Mouse (Mus musculus): ENCODE data around the gene Cep112. TPM values are rescaled to one million over a fixed set of nuclear protein-coding genes. Genes with fewer than 3 reads are reported as not detected.

Gene Cep112
- polyA plus RNA-seq, 1 experiment, result not detected

DNA sequence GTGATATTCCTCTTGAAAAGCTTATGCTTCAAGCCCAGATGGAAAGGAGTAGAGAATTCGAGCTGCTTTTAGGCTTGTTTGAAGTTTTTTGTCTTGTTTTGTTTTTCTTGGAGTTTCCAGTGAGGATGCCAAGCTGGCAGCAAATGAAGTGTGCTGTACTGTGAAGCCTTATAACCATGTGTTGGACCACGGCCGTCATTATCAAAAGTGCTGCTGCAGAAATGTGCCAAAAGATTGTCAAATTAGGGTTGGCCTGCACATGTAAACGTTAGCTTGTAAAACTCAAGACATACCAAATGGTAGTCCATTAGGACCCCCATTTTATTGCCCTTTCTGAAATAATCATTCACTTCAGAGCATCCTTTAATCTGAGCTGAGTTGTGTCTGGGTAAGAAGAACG is 137.1 kb downstream of the Cep112 start:
- Histone ChIP-seq H3K36me3 (replicated peaks; ENCODE audit: low read length) (no peaks in the 10 kb centered on the region), H3K4me1 (no peaks in the 10 kb centered on the region), H3K9me3 (no peaks in the 10 kb centered on the region), H3K27me3 (replicated peaks) (peaks cover 1% of the 10 kb centered on the region), H3K4me3 (replicated peaks) (no peak overlapping the region)
- no peak for TF ChIP-seq FLI1 (IDR thresholded peaks at IDR 0.05; ENCODE audit: low read length)
- no peak for TF ChIP-seq GATA1 (IDR thresholded peaks at IDR 0.05; ENCODE audit: borderline replicate concordance, low read length)

DNA sequence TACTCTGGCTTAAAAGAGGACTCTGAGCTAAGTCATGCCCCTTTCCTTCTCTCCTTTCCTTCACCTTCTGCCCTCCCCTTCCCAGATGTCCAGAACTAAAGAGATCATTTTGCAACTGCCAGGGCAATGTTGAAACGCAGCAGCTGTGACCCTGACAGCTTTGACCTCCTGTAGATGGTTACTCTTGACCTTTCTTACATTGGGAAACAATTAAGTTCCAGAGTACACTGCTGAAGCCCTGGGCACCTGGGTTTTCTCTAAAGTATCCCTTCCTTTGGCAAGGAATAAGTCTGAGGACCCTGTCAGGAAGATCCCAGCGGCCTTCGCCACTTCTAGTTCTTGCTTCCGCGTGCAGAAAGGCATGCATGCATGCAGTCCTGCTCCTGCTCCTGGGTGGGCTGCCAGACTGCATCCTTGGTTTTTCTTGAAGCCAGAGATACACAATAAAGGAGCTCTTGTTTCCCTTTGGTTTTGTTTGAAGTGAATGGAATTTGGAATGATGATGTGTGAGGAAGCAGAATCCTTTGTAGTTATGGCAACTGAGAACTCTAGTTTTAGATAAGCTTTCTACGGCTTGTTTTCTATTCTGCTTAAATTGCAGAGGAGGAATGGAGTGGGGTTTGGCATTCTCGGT is 161.7 kb downstream of the Cep112 start:
- Histone ChIP-seq H3K4me1 (no peaks in the 10 kb centered on the region), H3K27me3 (replicated peaks) (peaks cover 2% of the 10 kb centered on the region), H3K4me3 (replicated peaks) (no peak overlapping the region), H3K9me3 (no peaks in the 10 kb centered on the region), H3K36me3 (replicated peaks; ENCODE audit: low read length) (no peaks in the 10 kb centered on the region)
- TF ChIP-seq GATA1 (IDR thresholded peaks at IDR 0.05; ENCODE audit: borderline replicate concordance, low read length) (no peak), FLI1 (IDR thresholded peaks at IDR 0.05; ENCODE audit: low read length) (no peak)

DNA sequence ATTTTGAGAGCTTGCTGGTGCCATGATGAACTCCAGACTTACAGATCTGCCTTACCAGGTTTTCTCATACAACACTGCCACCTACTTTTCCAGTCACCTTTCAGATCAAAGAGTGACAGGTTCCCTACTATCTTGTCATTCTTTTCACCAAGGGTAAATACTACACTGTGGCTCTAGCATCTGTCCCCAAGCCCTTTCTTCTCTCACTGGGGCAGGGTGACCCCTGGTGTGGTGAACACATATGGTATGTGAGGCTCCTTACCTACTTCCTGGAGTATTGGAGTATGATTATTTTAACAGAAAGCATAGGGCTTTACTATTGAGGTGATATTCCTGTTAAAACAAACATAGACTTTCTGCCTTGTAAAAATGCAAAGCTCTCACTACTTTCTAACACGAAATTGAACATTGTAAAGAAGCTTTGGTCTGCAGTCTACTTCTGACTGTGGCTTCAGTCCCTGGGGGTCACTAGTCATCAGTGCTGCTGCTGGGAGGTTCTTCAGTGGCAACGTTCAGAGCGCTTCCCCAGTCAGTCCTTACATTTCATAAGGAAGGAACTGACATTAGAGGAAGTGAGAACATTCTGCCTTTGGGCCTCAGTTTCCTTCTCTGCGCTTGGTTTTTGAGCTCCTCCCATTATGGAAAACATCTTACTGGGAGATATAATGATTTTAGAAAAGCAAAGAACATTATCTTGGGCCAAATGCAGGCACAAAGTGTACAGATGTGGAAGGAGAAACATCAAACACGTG is 168.4 kb downstream of the Cep112 start:
- Histone ChIP-seq H3K4me3 (replicated peaks) (no peak overlapping the region), H3K36me3 (replicated peaks; ENCODE audit: low read length) (no peaks in the 10 kb centered on the region), H3K4me1 (no peaks in the 10 kb centered on the region), H3K9me3 (no peaks in the 10 kb centered on the region), H3K27me3 (replicated peaks) (no peaks in the 10 kb centered on the region)
- TF ChIP-seq GATA1 (IDR thresholded peaks at IDR 0.05; ENCODE audit: borderline replicate concordance, low read length) (no peak), FLI1 (IDR thresholded peaks at IDR 0.05; ENCODE audit: low read length) (no peak)

DNA sequence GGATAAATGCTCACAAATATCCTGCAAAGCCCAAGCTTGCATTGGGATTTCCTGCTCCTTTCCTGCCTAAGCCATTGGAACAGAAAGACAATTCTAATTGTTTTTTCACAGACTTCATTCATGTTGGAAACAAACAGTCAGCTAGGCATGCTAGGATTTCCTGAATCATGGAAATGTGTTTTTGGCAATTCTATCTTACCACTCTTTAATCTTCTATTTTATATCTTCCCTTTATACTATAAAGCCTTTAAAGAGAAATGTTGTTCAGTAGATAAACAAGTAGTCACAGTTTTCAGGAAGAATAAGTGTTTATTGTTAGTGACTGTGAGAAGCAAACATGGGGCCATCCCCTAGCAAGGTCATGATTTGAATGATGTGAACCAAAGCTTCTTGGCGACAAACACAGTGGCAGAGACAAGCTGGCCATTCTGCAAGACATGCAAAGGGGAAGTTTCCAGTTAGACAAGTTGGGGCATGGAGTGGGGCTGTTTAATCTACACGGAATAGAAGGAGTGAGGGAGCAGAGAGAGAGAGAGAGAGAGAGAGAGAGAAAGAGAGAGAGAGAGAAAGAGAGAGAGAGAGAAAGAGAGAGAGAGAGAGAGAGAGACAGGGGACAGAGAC is 169.1 kb downstream of the Cep112 start:
- H3K9me3 ChIP-seq, result no peaks in the 10 kb centered on the region
- H3K4me1 ChIP-seq, result no peaks in the 10 kb centered on the region
- H3K4me3 ChIP-seq (replicated peaks), result no peak overlapping the region
- TF ChIP-seq FLI1 (IDR thresholded peaks at IDR 0.05; ENCODE audit: low read length) (no peak), GATA1 (IDR thresholded peaks at IDR 0.05; ENCODE audit: borderline replicate concordance, low read length) (no peak)
- no peaks in the 10 kb centered on the region for H3K27me3 ChIP-seq (replicated peaks)
- H3K36me3 ChIP-seq (replicated peaks; ENCODE audit: low read length), result no peaks in the 10 kb centered on the region

DNA sequence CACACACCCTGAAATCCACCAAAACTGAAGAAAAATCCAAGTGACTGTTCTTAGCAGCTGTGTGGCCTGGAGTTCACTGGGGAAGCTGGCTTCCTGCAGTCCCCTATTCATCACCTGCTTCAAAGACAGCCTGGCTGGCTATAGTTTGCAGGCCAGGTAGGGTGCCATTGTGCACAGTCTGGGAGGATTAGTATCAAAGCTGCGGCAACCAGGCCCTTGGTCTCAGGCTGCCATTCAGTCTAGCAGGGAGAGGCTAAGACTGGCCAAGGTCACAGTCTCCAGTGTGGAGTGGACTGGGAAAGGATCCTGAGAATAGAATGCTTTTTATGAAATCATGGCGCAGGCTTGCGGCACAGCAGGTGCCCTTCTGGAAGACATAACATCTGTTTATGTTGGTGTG is 180.3 kb downstream of the Cep112 start:
- H3K4me1 ChIP-seq, result no peaks in the 10 kb centered on the region
- no peak for TF ChIP-seq GATA1 (IDR thresholded peaks at IDR 0.05; ENCODE audit: borderline replicate concordance, low read length)
- no peak for TF ChIP-seq FLI1 (IDR thresholded peaks at IDR 0.05; ENCODE audit: low read length)
- H3K4me3 ChIP-seq (replicated peaks), result no peak overlapping the region
- H3K36me3 ChIP-seq (replicated peaks; ENCODE audit: low read length), result no peaks in the 10 kb centered on the region
- no peaks in the 10 kb centered on the region for H3K27me3 ChIP-seq (replicated peaks)
- no peaks in the 10 kb centered on the region for H3K9me3 ChIP-seq

DNA sequence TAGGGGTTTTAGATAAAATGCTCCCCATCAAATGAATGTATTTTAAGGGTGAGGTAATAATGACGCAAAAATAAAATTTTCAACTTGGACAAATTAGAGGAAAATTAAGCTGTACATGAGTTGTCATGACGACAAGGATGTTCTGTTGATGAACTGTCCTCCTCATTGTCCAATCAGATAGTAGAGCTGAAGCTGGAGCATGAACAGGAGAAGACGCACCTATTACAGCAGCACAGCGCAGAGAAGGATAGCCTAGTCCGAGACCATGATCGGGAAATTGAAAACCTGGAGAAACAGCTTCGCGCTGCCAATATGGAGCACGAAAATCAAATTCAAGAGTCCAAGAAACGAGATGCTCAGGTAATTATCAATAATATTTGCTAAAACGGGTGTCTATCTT is 181.0 kb downstream of the Cep112 start:
- TF ChIP-seq GATA1 (IDR thresholded peaks at IDR 0.05; ENCODE audit: borderline replicate concordance, low read length) (no peak), FLI1 (IDR thresholded peaks at IDR 0.05; ENCODE audit: low read length) (no peak)
- Histone ChIP-seq H3K4me1 (no peaks in the 10 kb centered on the region), H3K27me3 (replicated peaks) (no peaks in the 10 kb centered on the region), H3K9me3 (no peaks in the 10 kb centered on the region), H3K4me3 (replicated peaks) (no peak overlapping the region), H3K36me3 (replicated peaks; ENCODE audit: low read length) (no peaks in the 10 kb centered on the region)

DNA sequence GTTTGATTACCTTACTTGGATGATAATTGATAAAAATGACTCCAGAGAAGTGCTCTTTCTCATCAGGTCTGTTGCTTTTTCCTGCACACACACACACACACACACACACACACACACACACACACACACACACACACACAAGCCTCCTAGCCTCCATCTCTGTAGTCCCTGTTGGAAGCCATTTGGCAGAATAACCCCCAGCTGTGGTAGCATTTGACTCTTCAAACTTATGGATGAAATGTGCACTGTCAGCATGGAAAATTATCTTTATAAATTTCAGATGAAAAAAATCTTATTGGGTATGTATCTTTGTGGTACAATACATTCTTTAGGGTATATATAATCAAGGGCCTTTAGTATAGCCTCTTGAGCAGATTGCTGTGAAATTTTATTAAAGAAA is 181.8 kb downstream of the Cep112 start:
- TF ChIP-seq FLI1 (IDR thresholded peaks at IDR 0.05; ENCODE audit: low read length) (no peak), GATA1 (IDR thresholded peaks at IDR 0.05; ENCODE audit: borderline replicate concordance, low read length) (no peak)
- Histone ChIP-seq H3K9me3 (no peaks in the 10 kb centered on the region), H3K27me3 (replicated peaks) (no peaks in the 10 kb centered on the region), H3K4me1 (no peaks in the 10 kb centered on the region), H3K36me3 (replicated peaks; ENCODE audit: low read length) (no peaks in the 10 kb centered on the region), H3K4me3 (replicated peaks) (no peak overlapping the region)

DNA sequence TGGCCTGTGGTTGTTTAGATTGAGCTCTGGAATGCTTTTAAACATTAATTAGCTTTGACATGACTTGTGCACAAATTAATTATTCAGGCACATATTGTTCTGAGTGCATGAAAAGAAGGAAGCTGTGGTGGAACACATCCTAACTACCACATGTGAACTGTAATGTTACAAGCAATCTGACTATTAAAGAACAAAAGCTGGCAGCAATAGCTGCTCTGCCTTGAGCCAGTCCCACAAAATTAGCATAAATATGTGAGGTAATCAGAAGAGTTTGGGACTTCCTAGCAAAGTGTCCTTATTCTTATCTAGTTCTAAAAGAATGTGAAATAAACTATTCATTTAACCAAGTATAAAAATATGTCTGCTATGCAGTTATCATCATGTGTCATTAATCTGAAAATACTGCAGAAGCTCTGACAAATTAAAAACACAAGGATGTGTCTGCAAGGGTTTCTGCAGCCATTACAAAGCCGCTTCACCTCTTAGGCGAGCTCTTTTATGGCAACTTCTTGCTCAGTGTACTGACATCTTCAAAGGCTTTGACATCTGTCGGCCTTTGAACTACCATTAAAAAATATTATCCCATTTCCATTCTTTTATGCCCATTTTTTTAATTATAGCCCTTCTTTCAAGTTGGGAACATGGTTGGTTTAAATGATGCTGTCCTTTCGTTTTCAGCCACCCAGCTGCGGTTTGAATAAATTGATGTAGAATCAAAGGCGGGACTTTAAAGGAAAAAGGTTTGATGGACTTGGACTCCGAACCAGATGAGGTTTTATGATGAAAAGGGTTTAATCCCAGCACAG is 195.8 kb downstream of the Cep112 start:
- Histone ChIP-seq H3K4me3 (replicated peaks) (no peak overlapping the region), H3K27me3 (replicated peaks) (no peaks in the 10 kb centered on the region), H3K4me1 (no peaks in the 10 kb centered on the region), H3K36me3 (replicated peaks; ENCODE audit: low read length) (no peaks in the 10 kb centered on the region), H3K9me3 (0 out of 2 replicates have a peak, but pooled peaks cover 2% of the 10 kb centered on the region)
- TF ChIP-seq FLI1 (IDR thresholded peaks at IDR 0.05; ENCODE audit: low read length), result no peak
- TF ChIP-seq GATA1 (IDR thresholded peaks at IDR 0.05; ENCODE audit: borderline replicate concordance, low read length), result no peak

DNA sequence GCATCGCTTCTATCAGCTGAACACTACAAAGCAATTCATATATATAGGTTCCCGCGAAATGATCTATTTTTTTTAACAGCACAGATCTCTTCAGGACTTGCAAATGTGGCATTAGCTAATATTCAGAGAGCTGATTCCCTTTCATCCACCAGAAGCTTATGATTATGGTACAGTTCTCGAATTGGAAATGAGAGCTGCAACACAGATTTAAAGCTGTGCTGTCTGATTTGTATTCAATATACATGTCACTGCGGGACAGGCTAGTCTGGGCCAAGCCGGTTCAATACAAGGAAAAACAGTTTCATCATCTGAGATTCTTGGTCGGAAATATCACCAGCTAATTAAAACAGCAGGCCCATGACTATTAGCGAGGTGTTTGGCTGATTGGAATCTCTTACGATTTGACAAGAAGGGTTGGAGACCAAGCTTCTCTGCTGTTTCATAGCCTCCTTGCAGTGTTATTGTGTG is 196.5 kb downstream of the Cep112 start:
- H3K4me3 ChIP-seq (replicated peaks), result no peak overlapping the region
- 0 out of 2 replicates have a peak, but pooled peaks cover 2% of the 10 kb centered on the region for H3K9me3 ChIP-seq
- H3K27me3 ChIP-seq (replicated peaks), result no peaks in the 10 kb centered on the region
- H3K4me1 ChIP-seq, result no peaks in the 10 kb centered on the region
- TF ChIP-seq GATA1 (IDR thresholded peaks at IDR 0.05; ENCODE audit: borderline replicate concordance, low read length), result no peak
- no peak for TF ChIP-seq FLI1 (IDR thresholded peaks at IDR 0.05; ENCODE audit: low read length)
- H3K36me3 ChIP-seq (replicated peaks; ENCODE audit: low read length), result no peaks in the 10 kb centered on the region

All from megakaryocyte, embryonic 14.5 days (primary cell).